Mouse (Mus musculus) naive thymus-derived CD4-positive, alpha-beta T cell, adult 5 months (primary cell): ENCODE results near the gene Zdhhc18. TPM values are rescaled to one million over a fixed set of nuclear protein-coding genes. Genes with fewer than 3 reads are reported as not detected.

Experiments used
- polyA plus RNA-seq: library from polyadenylated mRNA; unstranded; fragments of 100-300 nt; shearing (Covaris generic); gene quantifications from one replicate; pipeline ENCODE4 v1.2.1, GENCODE M21; 2017

Gene Zdhhc18
- 221 TPM for polyA plus RNA-seq

GRCm38 (mm10) chr4:133649989-133650699 lies at the start of gene Zdhhc18:
TSS of gene Zdhhc18 (minus strand) at chr4:133650154.

GRCm38 (mm10) chr4:133671881-133672844 lies 22.2 kb upstream of the Zdhhc18 start, which contains the start of gene Pigv:
TSS of gene Pigv (minus strand) at chr4:133672647.

GRCm38 (mm10) chr4:133601721-133602218 lies 48.2 kb downstream of the Zdhhc18 start, which contains the start of gene Sfn:
TSS of gene Sfn (minus strand) at chr4:133602168.

GRCm38 (mm10) chr4:133584059-133584951 lies 65.6 kb downstream of the Zdhhc18 start, which contains the start of gene Gpn2:
TSS of gene Gpn2 (plus strand) at chr4:133584362.

GRCm38 (mm10) chr4:133574070-133574842 lies 75.7 kb downstream of the Zdhhc18 start, which contains the start of gene Gpatch3:
TSS of gene Gpatch3 (plus strand) at chr4:133574745.

Other genes with a start within 250 kb of the Zdhhc18 start
- gene Tent5b, start 170.0 kb downstream of the Zdhhc18 start, polyA plus RNA-seq = not detected
- gene Trnp1, start 151.6 kb downstream of the Zdhhc18 start, polyA plus RNA-seq = 0.21 TPM
- gene Kdf1, start 131.2 kb downstream of the Zdhhc18 start, polyA plus RNA-seq = not detected
- gene Nudc, start 104.2 kb downstream of the Zdhhc18 start, polyA plus RNA-seq = 134 TPM
- not detected for gene Nr0b2, start 96.8 kb downstream of the Zdhhc18 start, polyA plus RNA-seq
- 26.4 TPM for gene Gpatch3, start 75.4 kb downstream of the Zdhhc18 start, polyA plus RNA-seq
- gene Gpn2, start 65.8 kb downstream of the Zdhhc18 start, polyA plus RNA-seq = 11.9 TPM
- gene Sfn, start 48.0 kb downstream of the Zdhhc18 start, polyA plus RNA-seq = 24.0 TPM
- 16.9 TPM for gene Pigv, start 22.5 kb upstream of the Zdhhc18 start, polyA plus RNA-seq
- 64.5 TPM for gene Arid1a, start 106.6 kb upstream of the Zdhhc18 start, polyA plus RNA-seq
- 164 TPM for gene Rps6ka1, start 237.6 kb upstream of the Zdhhc18 start, polyA plus RNA-seq